Mouse (Mus musculus) lung, postnatal 14 days (tissue): ENCODE measurements around the gene C730034F03Rik.
"Not testable (repeated sequence)": the region's sequence is repeated elsewhere in the genome, so short reads cannot be mapped to it uniquely, and the experiment has no call there.

Experiments used
- DNase-seq: peaks from one replicate; pipeline ENCODE4 v3.0.0; 2021

Gene C730034F03Rik

DNA sequence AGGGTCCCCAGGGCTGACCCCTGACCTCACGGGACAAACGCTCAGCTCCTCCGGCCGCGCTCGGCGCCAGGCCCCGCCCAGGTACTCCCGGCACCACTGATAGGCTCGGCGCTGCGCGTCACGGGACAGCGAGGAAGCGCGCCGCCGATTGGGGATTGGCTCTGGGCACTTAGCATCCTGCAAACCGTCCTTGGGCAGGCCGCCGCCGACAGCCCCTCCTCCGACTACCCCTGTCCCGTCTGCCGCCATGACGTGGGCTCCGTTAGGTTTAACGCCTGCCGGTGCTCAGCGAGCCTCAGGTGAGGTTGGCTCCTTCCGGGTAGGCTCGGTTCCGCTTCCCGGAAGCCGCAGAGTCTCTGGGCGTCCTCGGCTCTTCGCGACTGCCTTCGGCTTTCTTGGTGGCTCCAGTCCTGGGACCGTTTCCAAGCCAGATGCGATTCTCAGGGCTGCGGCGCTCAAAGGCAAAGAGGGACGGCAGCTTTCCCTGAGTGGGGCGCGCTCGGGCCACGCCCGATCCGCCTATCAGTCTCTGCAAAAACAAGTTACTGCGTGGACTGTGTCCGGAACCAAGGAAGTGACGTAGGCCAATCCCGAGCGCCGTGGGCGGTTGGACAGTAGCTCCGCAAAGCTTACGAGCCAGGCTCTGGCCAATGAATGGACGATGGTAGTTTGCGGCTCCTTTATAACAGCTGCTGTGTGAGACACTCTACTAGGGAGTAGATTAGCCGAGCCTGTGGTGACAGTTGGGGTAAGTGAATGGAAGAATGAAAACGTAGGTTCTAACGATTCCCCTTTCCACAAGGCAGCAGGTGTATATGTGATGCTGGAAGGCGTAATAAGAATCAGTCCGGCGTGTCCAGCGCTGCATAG lies at the start of gene C730034F03Rik, which contains the start of the genes Gm44502 and Chkb:
Gene C730034F03Rik (plus strand): TSS at position 238 of the 870 bp plus-strand sequence.
Gene Gm44502 (minus strand): TSS at position 345 of the 870 bp plus-strand sequence.
Gene Chkb (minus strand): TSS at position 557 of the 870 bp plus-strand sequence.
- DNase-seq: peak; percentile 89

DNA sequence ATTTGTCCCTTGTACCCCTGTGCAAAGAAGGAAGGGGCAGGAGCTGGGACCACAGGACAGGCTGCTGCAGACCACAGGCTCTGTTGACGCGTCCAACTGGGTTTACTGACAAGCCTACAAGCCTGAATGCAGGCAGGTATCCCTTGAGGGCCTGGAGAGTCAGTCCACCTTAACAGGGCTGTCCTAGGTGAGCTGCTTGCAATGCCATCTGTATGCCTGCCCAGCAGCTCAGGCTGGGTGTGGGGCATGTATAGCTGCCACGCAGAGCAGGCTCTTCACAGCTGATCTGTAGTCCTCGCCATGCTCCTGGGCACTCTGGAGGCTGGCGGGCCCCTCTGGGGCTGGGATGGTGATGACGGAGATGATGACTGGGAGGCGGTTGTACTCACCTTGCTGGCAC lies 44.8 kb upstream of the C730034F03Rik start, which contains the start of gene Klhdc7b:
Gene Klhdc7b (plus strand): TSS at position 301 of the 400 bp plus-strand sequence.
- no peak for DNase-seq

DNA sequence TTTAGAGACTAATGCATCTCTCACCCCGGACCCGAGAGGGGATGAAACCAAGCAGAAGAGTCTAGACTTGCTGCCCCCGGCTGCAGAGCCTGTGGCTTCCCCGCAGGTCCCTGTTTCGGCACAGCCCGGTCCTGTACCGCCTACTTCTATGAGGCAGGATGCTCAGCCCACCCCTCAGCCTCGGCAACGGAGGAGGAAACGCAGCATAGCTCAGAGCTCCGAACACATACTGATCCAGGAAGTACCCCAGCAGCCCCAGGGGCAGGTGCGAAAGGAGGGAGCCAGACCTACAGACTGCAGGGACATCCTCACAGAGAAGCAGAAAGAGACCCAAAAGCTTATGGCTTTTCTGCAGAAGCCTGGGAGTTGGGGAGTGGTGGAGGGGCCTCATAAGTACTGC lies 42.3 kb upstream of the C730034F03Rik start:
- no peak for DNase-seq

DNA sequence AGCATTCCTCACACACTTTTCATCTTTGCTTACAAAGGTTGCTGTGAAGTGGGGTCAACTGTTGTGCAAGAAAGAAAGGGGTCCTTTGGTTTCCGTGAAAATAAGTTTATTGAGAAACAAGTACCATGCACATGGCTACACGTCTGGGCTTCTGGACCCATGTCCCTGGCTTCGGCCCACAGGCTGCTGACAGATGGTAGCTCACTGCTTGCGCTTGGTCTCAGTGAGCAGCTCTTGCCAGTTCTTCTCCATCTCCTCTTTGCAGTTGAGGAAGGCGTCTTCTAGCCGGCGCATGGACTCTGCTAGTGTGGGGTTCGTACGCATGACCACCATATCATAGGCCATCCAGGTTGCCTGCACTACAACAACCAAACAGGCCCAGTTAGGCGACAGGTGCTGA lies 39.3 kb upstream of the C730034F03Rik start:
- DNase-seq: no peak

DNA sequence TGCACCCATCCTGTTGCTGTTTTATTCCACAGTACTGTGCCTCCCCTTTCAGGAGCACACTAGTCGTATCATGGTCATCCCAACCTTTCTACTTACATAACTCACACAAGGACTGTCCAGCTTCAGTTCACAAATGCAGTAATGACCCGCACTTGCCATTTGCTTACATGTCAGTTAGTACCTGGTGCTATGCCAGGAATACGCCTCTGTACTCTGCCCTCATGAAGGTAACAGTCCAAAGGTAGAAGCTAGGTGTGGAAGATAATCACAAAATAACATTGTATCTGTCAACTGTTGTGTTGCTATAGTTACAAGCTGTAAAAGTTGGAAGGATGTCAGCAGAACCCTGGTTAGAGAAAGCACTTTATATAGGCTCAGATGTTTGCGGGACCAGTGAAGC lies 32.5 kb upstream of the C730034F03Rik start:
- no peak for DNase-seq

DNA sequence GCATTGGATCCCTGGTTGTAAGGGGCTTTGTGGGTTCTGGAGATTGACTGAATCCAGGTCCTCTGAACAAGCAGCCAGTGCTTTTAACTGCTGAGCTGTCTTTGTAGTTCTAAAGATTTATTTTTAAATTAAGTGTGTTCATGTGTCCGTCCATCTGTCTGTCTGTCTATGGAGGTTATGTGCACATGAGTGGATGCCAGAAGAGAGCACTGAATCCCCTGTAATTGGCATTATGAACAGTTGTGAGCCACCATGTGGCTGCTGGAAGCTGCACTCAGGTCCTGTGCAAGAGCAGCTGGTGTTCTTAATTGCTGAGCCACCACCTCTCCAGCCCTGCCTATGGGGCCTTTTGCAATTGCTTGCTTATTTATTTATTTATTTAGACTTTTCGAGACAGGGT lies 31.2 kb upstream of the C730034F03Rik start:
- DNase-seq: no peak

DNA sequence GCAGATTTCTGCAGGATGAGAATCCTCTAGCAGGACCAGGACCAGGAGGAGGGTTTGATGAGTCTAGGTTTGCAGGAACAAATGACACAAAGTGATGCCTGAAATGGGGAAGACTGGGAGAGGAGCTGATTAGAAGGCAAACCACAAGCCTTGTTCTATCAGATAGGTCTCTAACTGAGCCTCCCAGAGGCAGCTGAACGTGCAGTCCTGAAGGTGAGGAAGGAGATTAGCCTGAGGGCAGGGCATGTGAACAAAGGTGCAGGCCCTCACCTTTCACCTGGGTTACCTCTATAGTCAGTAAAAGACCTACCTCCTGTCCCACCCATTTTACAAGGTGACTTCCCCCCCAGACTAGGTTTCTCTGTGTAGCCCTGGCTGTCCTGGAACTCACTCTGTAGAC lies 29.7 kb upstream of the C730034F03Rik start:
- no peak for DNase-seq

DNA sequence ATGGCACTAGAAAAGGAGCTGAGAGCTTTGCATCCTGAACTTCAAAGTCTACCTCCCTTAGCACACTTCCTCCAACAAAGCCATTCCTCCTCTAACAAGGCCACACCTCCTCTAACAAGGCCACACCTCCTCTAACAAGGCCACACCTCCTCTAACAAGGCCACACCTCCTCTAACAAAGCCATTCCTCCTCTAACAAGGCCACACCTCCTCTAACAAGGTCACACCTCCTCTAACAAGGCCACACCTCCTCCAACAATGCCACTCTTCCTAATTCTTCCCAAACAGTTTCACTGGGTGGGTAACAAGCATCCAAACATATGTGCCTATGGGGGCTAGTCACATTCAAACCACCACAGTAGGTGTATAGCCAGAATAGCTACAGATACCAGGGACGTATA lies 26.9 kb upstream of the C730034F03Rik start:
- no peak for DNase-seq

DNA sequence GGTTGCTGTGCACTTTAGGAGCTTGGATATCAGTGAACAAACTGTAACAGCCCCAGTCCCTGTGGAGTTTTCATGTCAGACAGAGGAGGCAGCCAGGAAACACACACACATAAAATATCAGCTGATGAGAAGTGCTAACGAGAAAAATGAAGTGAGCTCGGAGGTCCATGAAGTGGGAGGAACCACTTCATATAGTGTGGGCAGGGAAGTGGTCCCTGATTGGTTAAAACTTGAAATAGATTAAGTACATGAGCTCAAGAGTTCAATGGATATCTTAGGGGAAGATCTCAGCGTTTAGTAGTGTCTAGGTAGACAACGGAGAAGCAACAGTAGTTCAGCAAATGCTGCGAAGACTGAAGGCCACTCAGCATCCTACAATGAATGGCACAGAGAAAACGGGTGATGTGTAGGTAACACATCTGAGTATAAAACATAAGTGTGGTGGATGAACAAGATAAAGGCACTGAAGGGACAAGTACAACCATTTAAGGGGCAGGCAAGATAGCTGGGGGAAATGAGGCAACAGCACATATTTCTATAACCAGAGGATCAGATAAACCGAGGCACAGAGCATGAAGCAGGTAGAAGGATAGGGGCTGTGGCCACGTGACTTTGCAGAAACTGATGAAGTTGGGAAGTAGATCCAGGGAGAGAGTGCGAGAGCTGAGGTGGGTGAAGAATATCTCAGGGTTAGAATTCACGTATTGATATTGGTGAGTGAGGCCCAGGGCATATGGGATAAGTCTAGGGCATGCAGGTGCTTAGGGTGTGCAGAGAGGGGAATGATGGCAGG lies 24.4 kb upstream of the C730034F03Rik start:
- DNase-seq: no peak

DNA sequence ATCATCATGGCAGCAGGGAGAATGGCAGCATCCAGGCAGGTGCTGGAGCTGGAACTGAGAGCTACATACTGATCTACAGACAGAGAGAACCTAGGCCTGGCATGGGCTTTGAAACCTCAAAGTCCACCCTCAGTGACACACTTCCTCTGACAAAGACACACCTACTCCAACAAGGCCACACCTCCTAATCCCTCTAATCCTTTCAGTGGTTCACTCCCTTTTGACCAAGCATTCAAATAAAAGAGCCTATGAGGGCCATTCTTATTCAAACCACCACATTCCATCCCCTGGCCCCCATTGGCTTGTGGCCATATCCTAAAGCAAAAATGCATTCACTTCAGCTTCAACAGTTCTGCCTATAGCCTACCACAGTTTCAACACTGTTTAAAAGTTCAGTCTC lies 22.7 kb upstream of the C730034F03Rik start:
- no peak for DNase-seq

DNA sequence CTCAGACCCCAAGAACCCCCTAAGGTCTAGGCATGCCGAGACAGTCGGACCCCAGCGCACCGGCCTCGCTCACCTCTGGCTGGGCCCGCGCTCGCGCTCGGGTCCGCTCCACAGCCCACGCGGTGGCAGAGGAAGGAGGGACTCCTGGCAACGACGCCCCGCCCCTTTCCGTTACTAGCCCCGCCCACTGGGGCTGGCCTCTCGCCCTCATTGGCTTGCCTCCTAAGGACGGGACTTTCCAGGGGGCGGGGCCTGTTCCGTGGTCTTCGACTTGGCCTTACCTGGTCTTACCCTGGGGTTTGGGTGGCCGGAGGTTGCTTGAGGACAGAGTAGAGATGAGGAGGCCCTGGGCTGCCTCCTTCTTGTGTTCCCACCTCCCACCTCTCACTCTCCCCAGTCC lies 19.3 kb upstream of the C730034F03Rik start, which contains the start of gene Syce3:
Gene Syce3 (minus strand): TSS at position 386 of the 400 bp plus-strand sequence.
- no peak for DNase-seq

DNA sequence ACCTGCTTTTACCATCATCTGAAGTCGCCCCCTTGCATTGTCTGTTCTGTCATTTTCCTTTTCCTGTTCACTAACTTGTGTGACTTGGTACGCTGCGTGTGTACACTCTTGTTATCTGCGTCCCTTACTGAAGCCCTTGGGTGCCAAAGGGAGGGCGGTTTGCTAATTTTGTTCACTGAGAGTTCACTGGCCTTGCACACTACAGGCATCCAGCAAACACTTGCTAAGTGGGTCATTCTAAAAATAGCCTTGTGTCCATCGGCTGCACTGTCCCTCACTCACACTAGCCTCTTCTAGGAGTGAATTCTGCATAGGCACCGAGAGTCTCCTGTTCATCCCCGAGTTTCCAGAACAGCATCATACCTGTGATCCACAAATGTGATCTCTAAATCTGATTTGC lies 14.1 kb upstream of the C730034F03Rik start:
- no peak for DNase-seq

DNA sequence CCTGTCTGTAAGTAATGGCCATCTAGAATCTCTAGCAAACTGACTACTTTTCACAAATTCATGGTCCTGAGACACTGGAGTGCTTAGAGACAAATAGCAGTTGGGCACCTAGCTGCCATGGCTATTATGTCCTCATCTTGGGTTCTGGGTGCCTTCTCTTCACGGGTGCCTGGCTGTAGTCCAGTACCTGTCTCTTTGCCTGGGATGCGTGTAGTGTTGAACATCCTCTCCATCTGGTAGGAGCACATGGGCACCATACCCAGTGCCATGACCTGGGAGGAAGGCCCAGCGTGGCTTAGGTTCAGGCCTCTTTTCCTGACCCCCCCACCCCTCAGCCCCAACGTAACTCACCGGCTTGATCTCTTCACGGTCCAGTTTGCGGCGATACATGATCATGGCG lies 7.5 kb upstream of the C730034F03Rik start:
- DNase-seq: no peak

DNA sequence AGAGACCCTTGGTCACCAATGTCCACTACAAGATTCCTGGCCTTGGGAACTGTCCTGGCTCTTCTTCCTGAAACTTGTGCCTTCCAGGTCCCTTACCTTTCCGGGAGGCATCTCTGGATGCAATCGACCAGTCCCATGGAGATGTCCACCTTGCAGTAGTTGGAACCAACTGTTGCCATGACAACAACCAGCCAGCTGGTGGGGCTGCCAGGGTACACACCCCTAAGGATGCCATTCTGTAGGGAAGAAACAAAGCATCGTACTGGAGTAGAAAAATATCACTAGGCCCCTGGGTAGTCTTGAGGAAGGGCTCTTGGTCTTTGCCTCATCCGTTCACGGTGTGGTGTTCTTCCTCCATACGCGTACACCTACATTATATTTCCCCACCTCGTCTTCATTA lies 4.8 kb upstream of the C730034F03Rik start:
- DNase-seq: no peak

DNA sequence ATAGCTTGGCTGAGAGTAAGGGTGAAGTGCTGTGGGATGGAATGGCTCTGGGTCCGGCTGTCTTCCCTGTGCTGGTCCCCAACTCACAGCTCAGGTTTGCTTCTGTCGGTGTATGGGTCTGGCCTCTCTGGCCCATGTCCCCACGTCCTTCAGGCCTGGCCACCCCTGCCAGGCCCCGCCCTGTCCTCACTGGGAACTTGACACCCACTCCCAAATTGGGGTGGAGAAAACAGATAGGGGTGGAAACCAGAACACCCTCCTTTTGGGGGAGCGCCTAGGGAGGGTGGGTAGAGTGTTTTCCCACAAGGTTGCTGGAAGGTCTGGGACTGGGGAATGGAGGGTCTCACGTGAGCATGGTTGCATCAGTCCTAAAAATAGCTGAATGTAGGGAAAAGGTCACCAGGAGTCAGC lies 3.7 kb upstream of the C730034F03Rik start, which contains the start of gene Cpt1b:
Gene Cpt1b (minus strand): TSS at position 153 of the 411 bp plus-strand sequence.
- no peak for DNase-seq

DNA sequence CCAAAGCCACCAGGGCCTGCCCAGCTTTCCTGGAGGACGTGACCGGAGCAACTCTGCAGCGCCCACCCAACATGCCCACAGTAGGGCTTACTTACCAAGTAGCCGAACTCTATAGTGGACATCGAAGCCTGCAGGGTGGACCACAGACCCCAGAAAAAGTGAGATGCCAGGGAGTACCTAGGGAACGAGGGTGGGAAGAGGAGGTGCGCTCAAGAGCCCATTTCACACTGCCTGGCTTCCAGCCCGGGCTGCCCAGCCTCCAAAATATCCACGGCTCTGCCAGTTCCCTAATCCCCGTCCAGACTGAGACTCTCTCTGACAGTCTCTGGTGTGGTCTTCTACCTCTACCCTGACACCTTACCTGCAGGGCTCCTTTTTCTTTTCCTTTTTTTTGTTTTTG lies 2.7 kb upstream of the C730034F03Rik start:
- DNase-seq: no peak

DNA sequence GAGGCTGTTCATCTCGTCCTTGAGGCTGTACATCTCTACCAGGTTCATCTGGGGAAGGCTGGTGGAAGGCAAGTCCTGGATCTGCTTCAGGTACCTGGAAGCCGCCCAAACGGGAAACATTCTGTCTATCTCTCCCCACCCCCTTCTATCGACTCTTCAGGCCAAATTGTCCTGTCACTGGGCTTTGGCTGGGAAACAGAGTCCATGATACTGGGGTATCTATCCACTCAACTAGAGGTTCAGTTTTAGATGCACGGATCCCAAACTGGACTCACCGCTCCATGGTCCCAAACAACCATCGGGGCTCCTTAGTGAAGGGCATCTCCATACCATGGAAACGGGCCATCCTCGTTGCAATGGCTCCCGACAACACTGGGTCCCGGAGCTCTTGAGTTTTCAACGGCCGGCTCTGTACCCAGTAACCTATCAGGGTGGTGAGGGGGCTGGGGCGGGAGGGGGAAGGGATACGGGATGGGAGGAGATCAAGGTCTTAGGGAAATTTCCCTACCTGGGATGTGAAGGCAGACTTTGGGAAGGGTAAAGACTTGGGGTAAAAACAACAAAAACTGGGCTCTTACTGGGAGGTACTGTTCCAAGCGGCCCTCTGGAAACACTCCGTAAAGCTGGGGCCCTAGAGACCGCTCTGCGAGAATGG lies 1.1 kb upstream of the C730034F03Rik start:
- DNase-seq: no peak

DNA sequence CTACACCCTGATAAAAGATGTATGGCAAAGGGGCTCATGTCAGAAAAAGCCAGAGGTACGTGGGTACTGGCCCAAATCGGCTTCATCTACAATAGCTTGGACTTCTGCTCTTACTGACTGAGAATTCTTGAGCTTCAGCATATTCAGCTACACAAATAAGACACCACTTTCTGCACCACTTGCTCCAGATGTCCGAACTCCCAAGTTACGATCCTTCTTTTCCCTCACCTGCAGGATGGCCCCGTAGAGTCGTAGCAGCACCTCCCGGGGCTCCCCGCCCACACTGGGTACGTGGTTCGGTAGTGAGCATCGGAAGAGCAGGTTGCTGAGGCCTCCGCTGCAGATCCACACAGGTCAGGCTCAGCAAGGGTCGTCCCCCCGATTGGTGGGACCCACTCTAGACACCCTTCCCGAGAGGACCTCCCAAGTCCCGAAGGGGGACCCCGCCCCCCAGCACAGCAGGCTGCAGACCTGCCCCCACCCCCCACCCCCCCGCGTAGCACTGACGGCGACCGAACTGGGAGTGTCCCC lies 503 bp upstream of the C730034F03Rik start:
- no peak for DNase-seq

DNA sequence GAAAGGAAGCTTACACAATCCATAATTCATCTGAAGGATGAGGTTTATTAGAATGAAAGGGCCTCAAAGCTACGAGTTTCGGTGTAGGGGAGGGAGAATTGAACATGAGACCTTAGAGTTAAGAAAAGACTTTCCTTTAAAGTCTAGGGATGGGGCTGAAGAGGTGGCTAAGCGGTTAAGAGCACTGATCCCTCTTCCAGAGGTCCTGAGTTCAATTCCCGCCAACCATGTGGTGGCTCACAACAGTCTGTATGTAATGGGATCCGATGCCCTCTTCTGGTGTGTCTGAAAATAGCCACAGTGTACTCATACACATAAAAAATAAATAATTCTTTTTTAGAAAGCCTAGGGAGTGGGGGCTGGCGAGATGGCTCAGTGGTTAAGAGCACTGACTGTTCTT lies 952 bp downstream of the C730034F03Rik start:
- no peak for DNase-seq

DNA sequence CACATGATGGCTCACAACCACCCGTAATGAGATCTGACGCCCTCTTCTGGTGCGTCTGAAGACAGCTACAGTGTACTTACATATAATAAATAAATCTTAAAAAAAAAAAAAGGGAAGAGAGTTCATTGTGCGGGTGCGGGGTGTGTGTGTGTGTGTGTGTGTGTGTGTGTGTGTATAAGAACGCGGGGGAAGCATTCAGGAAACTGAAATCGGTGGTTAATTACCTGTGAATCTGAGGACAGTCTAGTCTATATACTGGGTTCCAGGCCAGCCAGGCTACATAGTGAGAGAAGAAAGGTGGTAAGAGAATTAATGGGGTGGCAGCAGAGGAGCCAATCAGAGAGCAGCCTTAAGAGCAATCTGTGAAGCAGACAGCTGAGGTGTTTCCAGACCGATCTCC lies 1.4 kb downstream of the C730034F03Rik start:
- not testable (repeated sequence) for DNase-seq

DNA sequence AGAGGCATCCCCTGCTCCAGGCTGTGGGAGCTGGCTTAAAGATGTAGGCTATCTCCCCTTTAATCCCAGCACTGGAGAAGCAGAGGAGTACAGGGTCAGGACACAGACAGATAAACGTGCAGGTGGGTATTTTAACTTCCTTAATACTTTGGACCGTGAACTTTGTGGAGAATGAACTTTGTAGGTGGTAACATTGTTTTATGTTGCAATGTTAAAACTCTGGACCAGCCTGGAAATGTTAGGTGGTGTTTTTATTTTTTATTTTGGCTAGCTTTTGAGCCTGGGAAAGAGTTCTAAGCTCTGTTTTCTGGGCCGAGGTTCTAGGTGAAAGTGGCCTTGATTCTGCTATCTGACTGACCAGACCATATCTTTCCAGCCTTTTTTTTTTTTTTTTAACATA lies 1.9 kb downstream of the C730034F03Rik start:
- DNase-seq: no peak

DNA sequence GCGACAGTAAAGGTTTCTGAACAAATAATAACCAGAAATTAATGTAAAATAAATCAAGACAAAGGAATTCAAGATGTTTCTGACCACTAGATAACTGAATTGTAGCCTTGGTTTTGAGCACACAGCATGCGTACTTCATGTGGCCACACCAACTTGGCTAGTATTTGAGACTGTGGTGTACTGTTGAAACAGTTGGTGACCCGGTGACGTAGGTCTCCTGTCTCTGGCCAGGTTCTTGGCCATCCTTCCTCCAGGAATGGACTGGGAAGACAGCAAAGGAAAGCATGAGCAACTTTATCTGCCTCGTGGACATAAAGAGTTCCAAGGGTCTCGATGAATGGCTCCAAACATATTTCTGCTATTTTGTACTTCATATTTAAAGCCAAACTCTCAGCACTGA lies 2.4 kb downstream of the C730034F03Rik start:
- no peak for DNase-seq

DNA sequence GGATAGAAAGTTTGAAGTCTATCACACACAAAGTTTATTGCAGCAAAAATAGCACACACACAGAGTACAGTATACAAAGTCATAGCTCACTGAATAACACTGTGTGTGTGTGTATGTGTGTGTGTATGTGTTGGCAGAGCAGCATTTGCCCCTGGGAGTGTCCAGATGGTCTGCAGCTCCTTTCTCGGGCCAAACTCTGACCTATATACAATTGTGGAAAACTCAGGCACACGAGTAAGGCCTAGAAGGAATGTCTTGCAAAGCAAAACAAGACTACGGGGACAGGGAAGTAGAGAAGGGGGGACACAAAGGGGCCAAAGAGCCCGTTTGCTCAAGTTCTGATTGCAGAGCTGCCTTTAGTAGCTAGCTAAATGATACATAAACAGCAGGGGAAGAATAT lies 3.6 kb downstream of the C730034F03Rik start:
- DNase-seq: no peak
